19 mouse cellular contexts compared by ENCODE assay signal in the genomic region with DNA sequence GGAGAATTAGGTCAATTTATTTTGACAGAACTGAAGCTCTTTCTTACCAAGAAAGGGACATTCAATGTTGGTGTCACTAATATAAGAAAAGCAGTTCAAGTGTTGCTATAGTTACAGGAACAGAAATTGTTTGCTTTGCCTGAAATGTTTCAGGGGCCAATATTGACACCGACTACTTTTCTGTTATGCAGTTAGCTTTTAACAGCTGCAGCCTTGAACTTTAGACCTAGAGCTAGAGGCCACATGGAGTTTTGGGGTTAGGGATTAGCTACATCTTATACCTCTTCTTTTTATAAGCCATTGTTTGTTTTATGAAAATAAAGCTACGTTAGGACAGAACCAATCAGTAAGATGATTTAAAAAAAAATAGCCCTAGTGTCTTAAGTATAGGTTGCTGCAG.
DNase-seq lines count a peak whose midpoint lies in the region; ATAC-seq lines count a peak whose summit lies in the region.
"Had no signal": no experiment of that assay in that cellular context is flagged by ENCODE, and none has a peak within 500 bp of the region (broad histone marks: within the 10 kb centered on the region; RNA-seq: fewer than 3 reads in every experiment).

No protein-coding gene starts in this region.

- no peak overlapping the region for H3K4me3 ChIP-seq in forebrain, embryonic 15.5 days
- no peak overlapping the region for H3K4me3 ChIP-seq in forebrain, embryonic 13.5 days
- no peak overlapping the region for H3K4me3 ChIP-seq in midbrain, embryonic 15.5 days
- H3K4me3 ChIP-seq in midbrain, embryonic 11.5 days (ENCODE audit: low read depth, low read length) = no peak overlapping the region
- H3K4me3 ChIP-seq: embryonic facial prominence, embryonic 10.5 days; heart, embryonic 10.5 days; hindbrain, embryonic 12.5 days had no signal

- H3K36me3 ChIP-seq in forebrain, embryonic 15.5 days = no peaks in the 10 kb centered on the region
- H3K36me3 ChIP-seq in forebrain, embryonic 13.5 days (ENCODE audit: poor library complexity, severe bottlenecking) = no peaks in the 10 kb centered on the region
- no peaks in the 10 kb centered on the region for H3K36me3 ChIP-seq in midbrain, embryonic 15.5 days (replicated peaks)
- no peaks in the 10 kb centered on the region for H3K36me3 ChIP-seq in midbrain, embryonic 11.5 days (ENCODE audit: control insufficient read depth, insufficient read depth, low read length)
- H3K36me3 ChIP-seq: embryonic facial prominence, embryonic 10.5 days; heart, embryonic 10.5 days; hindbrain, embryonic 12.5 days had no signal

- DNase-seq in kidney, adult 9 months = peak; percentile 49
- no peak for DNase-seq in kidney, postnatal 4 days
- DNase-seq in midbrain, embryonic 11.5 days (ENCODE audit: low spot score, missing footprints) = no peak
- no peak for DNase-seq in cerebellum, postnatal 14 days
- no peak for DNase-seq in heart, adult 11 months
- DNase-seq: adrenal gland, postnatal 10 days; cerebellum, adult 18-20 months; cerebellum, adult 9-11 months; gastrocnemius, postnatal 36 days; heart, adult 18-20 months; heart, postnatal 10 days; heart, postnatal 4 days had no signal

- WGBS in forebrain, embryonic 15.5 days = 60% methylated on average over 2 of the region's 2 CpGs
- 60% methylated on average over 2 of the region's 2 CpGs for WGBS in forebrain, embryonic 13.5 days
- 69% methylated on average over 2 of the region's 2 CpGs for WGBS in midbrain, embryonic 15.5 days
- 73% methylated on average over 2 of the region's 2 CpGs for WGBS in midbrain, embryonic 11.5 days

- H3K9me3 ChIP-seq in forebrain, embryonic 15.5 days = no peaks in the 10 kb centered on the region
- no peaks in the 10 kb centered on the region for H3K9me3 ChIP-seq in forebrain, embryonic 13.5 days (replicated peaks)
- H3K9me3 ChIP-seq in midbrain, embryonic 15.5 days = no peaks in the 10 kb centered on the region
- H3K9me3 ChIP-seq in midbrain, embryonic 11.5 days (ENCODE audit: control insufficient read depth, low read length) = no peaks in the 10 kb centered on the region
- H3K9me3 ChIP-seq: embryonic facial prominence, embryonic 10.5 days; heart, embryonic 10.5 days; hindbrain, embryonic 12.5 days had no signal

- H3K4me1 ChIP-seq in forebrain, embryonic 15.5 days = peaks cover 24% of the 10 kb centered on the region
- H3K4me1 ChIP-seq in forebrain, embryonic 13.5 days = peaks cover 19% of the 10 kb centered on the region
- no peaks in the 10 kb centered on the region; the same call in 1 of the 2 replicates for H3K4me1 ChIP-seq in midbrain, embryonic 15.5 days
- H3K4me1 ChIP-seq in midbrain, embryonic 11.5 days (ENCODE audit: control insufficient read depth, insufficient read depth, low read length) = no peaks in the 10 kb centered on the region
- H3K4me1 ChIP-seq: embryonic facial prominence, embryonic 10.5 days; heart, embryonic 10.5 days; hindbrain, embryonic 12.5 days had no signal

- no peak overlapping the region for H3K9ac ChIP-seq in forebrain, embryonic 15.5 days (replicated peaks)
- no peak overlapping the region for H3K9ac ChIP-seq in forebrain, embryonic 13.5 days
- no peak overlapping the region for H3K9ac ChIP-seq in midbrain, embryonic 15.5 days
- H3K9ac ChIP-seq in midbrain, embryonic 11.5 days (ENCODE audit: low read length) = no peak overlapping the region
- H3K9ac ChIP-seq: hindbrain, embryonic 12.5 days had no signal

- no peak for ATAC-seq in forebrain, embryonic 15.5 days (replicated peaks)
- ATAC-seq in forebrain, embryonic 13.5 days = no peak
- 0 out of 2 replicates have a peak, but pooled peaks have one; percentile 39 for ATAC-seq in midbrain, embryonic 15.5 days (replicated peaks)
- no peak for ATAC-seq in midbrain, embryonic 11.5 days (ENCODE audit: low FRiP score)
- ATAC-seq: hindbrain, embryonic 16.5 days had no signal

- no peak overlapping the region for H3K4me2 ChIP-seq in forebrain, embryonic 15.5 days (replicated peaks)
- H3K4me2 ChIP-seq in forebrain, embryonic 13.5 days = no peak overlapping the region
- H3K4me2 ChIP-seq in midbrain, embryonic 15.5 days = no peak overlapping the region
- no peak overlapping the region for H3K4me2 ChIP-seq in midbrain, embryonic 11.5 days
- H3K4me2 ChIP-seq: hindbrain, embryonic 12.5 days had no signal

- H3K27ac ChIP-seq in forebrain, embryonic 15.5 days (replicated peaks) = peak overlapping the region; percentile 43; the same call in 1 of the 2 replicates
- H3K27ac ChIP-seq in forebrain, embryonic 13.5 days = no peak overlapping the region
- no peak overlapping the region for H3K27ac ChIP-seq in midbrain, embryonic 15.5 days
- no peak overlapping the region for H3K27ac ChIP-seq in midbrain, embryonic 11.5 days (ENCODE audit: low read depth, low read length)
- H3K27ac ChIP-seq: embryonic facial prominence, embryonic 10.5 days; heart, embryonic 10.5 days; hindbrain, embryonic 12.5 days had no signal

- no peaks in the 10 kb centered on the region for H3K27me3 ChIP-seq in forebrain, embryonic 15.5 days
- no peaks in the 10 kb centered on the region for H3K27me3 ChIP-seq in forebrain, embryonic 13.5 days
- H3K27me3 ChIP-seq in midbrain, embryonic 15.5 days (replicated peaks) = no peaks in the 10 kb centered on the region
- no peaks in the 10 kb centered on the region for H3K27me3 ChIP-seq in midbrain, embryonic 11.5 days (ENCODE audit: control insufficient read depth, insufficient read depth, low read length)
- H3K27me3 ChIP-seq: hindbrain, embryonic 12.5 days had no signal
